Mouse (Mus musculus) small intestine, adult 2 months (tissue): ENCODE measurements at regions not wholly inside any gene's neighbourhood (a gene's known extent, or its start where the extent isn't known, plus 50 kb on each side); places are given as distances from the start of the nearest gene placed in this dataset.

Experiments used
- H3K27ac ChIP-seq: fragments of 200-500 bp; 2 replicates; pipeline ENCODE4 v1.5.1; 2012; ENCODE audit warnings: low read depth, low read length, control low read depth, inconsistent platforms; ENCODE audit not compliant: insufficient read depth
- H3K27me3 ChIP-seq: fragments of 200-500 bp; 2 replicates; pipeline ENCODE4 v1.6.1; 2012; ENCODE audit warnings: mild to moderate bottlenecking, moderate library complexity, low read length, inconsistent platforms; ENCODE audit not compliant: control insufficient read depth, insufficient read depth
- H3K36me3 ChIP-seq: fragments of 200-500 bp; 2 replicates; pipeline ENCODE4 v1.6.1; 2012; ENCODE audit warnings: mild to moderate bottlenecking, low read length, control low read depth, inconsistent platforms; ENCODE audit not compliant: control insufficient read depth, insufficient read depth
- H3K4me1 ChIP-seq: fragments of 200-500 bp; 2 replicates; pipeline ENCODE4 v1.6.1; 2012; ENCODE audit warnings: low read length, inconsistent platforms, mixed read lengths; ENCODE audit not compliant: control insufficient read depth, insufficient read depth, insufficient read length
- H3K4me3 ChIP-seq: fragments of 200-500 bp; 2 replicates; pipeline ENCODE4 v1.5.1; 2012; ENCODE audit warnings: low read depth, mild to moderate bottlenecking, control low read depth, inconsistent platforms, low read length, moderate library complexity
- CTCF ChIP-seq: fragments of 200-500 bp; IDR thresholded peaks from 2 replicates; pipeline ENCODE4 v1.5.1; 2012; ENCODE audit warnings: low read depth, mild to moderate bottlenecking, control low read depth, inconsistent platforms, low read length, moderate library complexity, mixed read lengths; ENCODE audit not compliant: insufficient replicate concordance, insufficient read length; ENCODE audit errors: extremely low read depth
- POLR2A ChIP-seq: fragments of 200-500 bp; IDR thresholded peaks from 2 replicates; pipeline ENCODE4 v1.6.1; 2012; ENCODE audit warnings: low read depth, mild to moderate bottlenecking, control low read depth, inconsistent platforms, low read length, moderate library complexity
- WGBS: fragments of 180-500 bp; shearing (Covaris S2); methylation state at CpG from one replicate; pipeline ENCODE4 v1.1.7; 2018; 5-methylcytosine and 5-hydroxymethylcytosine counted together

GRCm38 (mm10) chr14:105599550-105600453 lies 296.8 kb downstream of the Spry2 start:
- Histone ChIP-seq H3K4me1 (no peaks in the 10 kb centered on the region; the same call in 1 of the 2 replicates), H3K27ac (no peak overlapping the region), H3K27me3 (no peaks in the 10 kb centered on the region), H3K4me3 (no peak overlapping the region), H3K36me3 (no peaks in the 10 kb centered on the region)
- no peak for TF ChIP-seq CTCF
- TF ChIP-seq POLR2A = no peak
- WGBS = 94% methylated on average over 24 of the region's 24 CpGs

- H3K4me1 ChIP-seq = no peaks in the 10 kb centered on the region
- H3K36me3 ChIP-seq = no peaks in the 10 kb centered on the region
- TF ChIP-seq CTCF = no peak
- no peak for TF ChIP-seq POLR2A
- H3K4me3 ChIP-seq = no peak overlapping the region
- H3K27me3 ChIP-seq = no peaks in the 10 kb centered on the region
- 90% methylated on average over 7 of the region's 7 CpGs for WGBS
- H3K27ac ChIP-seq = no peak overlapping the region
These were observed 306.9 kb downstream of the Spry2 start for GRCm38 (mm10) chr14:105589751-105590150.

GRCm38 (mm10) chr14:105589261-105589660 lies 307.4 kb downstream of the Spry2 start:
- Histone ChIP-seq H3K27me3 (no peaks in the 10 kb centered on the region), H3K4me3 (no peak overlapping the region), H3K4me1 (no peaks in the 10 kb centered on the region), H3K27ac (no peak overlapping the region), H3K36me3 (no peaks in the 10 kb centered on the region)
- WGBS = 88% methylated on average over 20 of the region's 20 CpGs
- TF ChIP-seq POLR2A (no peak), CTCF (no peak)

- no peaks in the 10 kb centered on the region for H3K27me3 ChIP-seq
- 85% methylated on average over 15 of the region's 15 CpGs for WGBS
- H3K4me1 ChIP-seq = no peaks in the 10 kb centered on the region
- H3K4me3 ChIP-seq = no peak overlapping the region
- TF ChIP-seq POLR2A (no peak), CTCF (no peak)
- H3K36me3 ChIP-seq = no peaks in the 10 kb centered on the region
- H3K27ac ChIP-seq = no peak overlapping the region
These were observed 308.0 kb downstream of the Spry2 start for GRCm38 (mm10) chr14:105588391-105589163.

- Histone ChIP-seq H3K36me3 (no peaks in the 10 kb centered on the region), H3K4me1 (no peaks in the 10 kb centered on the region), H3K27me3 (no peaks in the 10 kb centered on the region), H3K4me3 (no peak overlapping the region), H3K27ac (no peak overlapping the region)
- TF ChIP-seq POLR2A (no peak), CTCF (no peak)
- 92% methylated on average over 8 of the region's 8 CpGs for WGBS
These were observed 308.6 kb downstream of the Spry2 start for GRCm38 (mm10) chr14:105588029-105588390.

GRCm38 (mm10) chr14:105584632-105585031 lies 312.0 kb downstream of the Spry2 start:
- no peaks in the 10 kb centered on the region for H3K36me3 ChIP-seq
- H3K4me1 ChIP-seq = no peaks in the 10 kb centered on the region
- no peak overlapping the region for H3K27ac ChIP-seq
- no peak overlapping the region for H3K4me3 ChIP-seq
- no peak for TF ChIP-seq POLR2A
- TF ChIP-seq CTCF = no peak
- WGBS = 63% methylated on average over 3 of the region's 3 CpGs
- H3K27me3 ChIP-seq = no peaks in the 10 kb centered on the region

- H3K4me3 ChIP-seq = no peak overlapping the region
- H3K27ac ChIP-seq = no peak overlapping the region
- H3K27me3 ChIP-seq = no peaks in the 10 kb centered on the region
- no peaks in the 10 kb centered on the region for H3K36me3 ChIP-seq
- WGBS = 90% methylated on average over 2 of the region's 2 CpGs
- no peaks in the 10 kb centered on the region for H3K4me1 ChIP-seq
- TF ChIP-seq CTCF (no peak), POLR2A (no peak)
These were observed 313.1 kb downstream of the Spry2 start for GRCm38 (mm10) chr14:105583497-105583896.
